Mouse (Mus musculus) CH12.LX (cell line): ENCODE measurements around the gene Fcer1g. TPM values are rescaled to one million over a fixed set of nuclear protein-coding genes. Genes with fewer than 3 reads are reported as not detected.

Experiments used
- DNase-seq: peaks from one replicate; pipeline ENCODE4 v3.0.0-alpha.2; 2013; ENCODE audit errors: extremely low read depth
- H3K27ac ChIP-seq: 2 replicates; pipeline ENCODE4 v1.5.1; 2012; ENCODE audit warnings: low read depth, mild to moderate bottlenecking, control low read depth, moderate library complexity; ENCODE audit not compliant: insufficient read depth
- H3K27me3 ChIP-seq: replicated peaks from 2 replicates; pipeline ENCODE3; 2012; ENCODE audit warnings: inconsistent platforms
- H3K36me3 ChIP-seq, 2 experiments: replicated peaks in 1 of 2; 2 replicates each; pipeline versions ENCODE3 to v1.6.1; 2012; ENCODE audit warnings: inconsistent platforms in 1 of 2, low read length in 1 of 2, mild to moderate bottlenecking in 1 of 2, mixed read lengths in 1 of 2, moderate library complexity in 1 of 2; ENCODE audit not compliant: control insufficient read depth in 1 of 2, insufficient read depth in 1 of 2
- H3K4me1 ChIP-seq, 2 experiments: 2 replicates each; pipeline ENCODE4 v1.6.1; 2012; ENCODE audit warnings: inconsistent platforms in 1 of 2, moderate library complexity in 1 of 2; ENCODE audit not compliant: insufficient read depth in 2 of 2, control insufficient read depth in 1 of 2
- H3K4me2 ChIP-seq: 2 replicates; pipeline ENCODE4 v1.6.1; 2012; ENCODE audit warnings: low read depth, mild to moderate bottlenecking, control low read depth; ENCODE audit not compliant: poor library complexity, insufficient read depth, severe bottlenecking
- H3K4me3 ChIP-seq, 3 experiments: fragments of 150-350 bp in 1 of 3; sonication (generic) in 1 of 3; replicated peaks in 1 of 3; 2 replicates each; pipeline versions ENCODE3 to v1.5.1; 2011 to 2012; ENCODE audit warnings: low read depth in 2 of 3, low read length in 2 of 3, mild to moderate bottlenecking in 2 of 3, moderate library complexity in 2 of 3, control low read depth in 1 of 3, improper control_type of control experiment in 1 of 3, inconsistent platforms in 1 of 3, mixed read lengths in 1 of 3; ENCODE audit not compliant: poor library complexity in 1 of 3
- H3K79me2 ChIP-seq: replicated peaks from 2 replicates; pipeline ENCODE4 v1.6.1; 2012; ENCODE audit warnings: mild to moderate bottlenecking, moderate library complexity; ENCODE audit not compliant: control insufficient read depth, poor library complexity, insufficient read depth, severe bottlenecking; ENCODE audit errors: extremely low read depth
- H3K9ac ChIP-seq: 2 replicates; pipeline ENCODE4 v1.6.1; 2012; ENCODE audit warnings: low read depth, mild to moderate bottlenecking, control low read depth, moderate library complexity; ENCODE audit not compliant: insufficient read depth
- H3K9me3 ChIP-seq: replicated peaks from 2 replicates; pipeline ENCODE3; 2012; ENCODE audit warnings: low read length, inconsistent platforms, mixed read lengths
- BHLHE40 ChIP-seq: IDR thresholded peaks from 2 replicates; pipeline ENCODE4 v1.6.1; 2011; ENCODE audit warnings: mild to moderate bottlenecking, low read depth, low read length, improper control_type of control experiment
- CHD1 ChIP-seq: IDR thresholded peaks from 2 replicates; pipeline ENCODE4 v1.6.1; 2012; ENCODE audit warnings: low read depth, low read length, improper control_type of control experiment, inconsistent platforms
- CHD2 ChIP-seq: IDR thresholded peaks from 2 replicates; pipeline ENCODE4 v1.6.1; 2011; ENCODE audit warnings: low read length, improper control_type of control experiment
- ELF1 ChIP-seq: IDR thresholded peaks from 2 replicates; pipeline ENCODE4 v1.6.1; 2014; ENCODE audit warnings: low read depth, mild to moderate bottlenecking, inconsistent platforms, low read length, improper control_type of control experiment
- EP300 ChIP-seq: IDR thresholded peaks from 2 replicates; pipeline ENCODE4 v1.6.1; 2011; ENCODE audit warnings: low read length, improper control_type of control experiment
- ETS1 ChIP-seq: conservative IDR thresholded peaks from 2 replicates; pipeline ENCODE4 v1.6.1; 2012; ENCODE audit warnings: low read depth, mild to moderate bottlenecking, inconsistent platforms, low read length, improper control_type of control experiment, moderate library complexity
- IRF4 ChIP-seq: IDR thresholded peaks from 2 replicates; pipeline ENCODE4 v1.6.1; 2014; ENCODE audit warnings: low read depth, mild to moderate bottlenecking, inconsistent platforms, low read length, improper control_type of control experiment
- JUND ChIP-seq: conservative IDR thresholded peaks from 2 replicates; pipeline ENCODE4 v1.6.1; 2011; ENCODE audit warnings: low read depth, low read length, improper control_type of control experiment
- KAT2A ChIP-seq: IDR thresholded peaks from 2 replicates; pipeline ENCODE4 v1.6.1; 2012; ENCODE audit warnings: low read length, improper control_type of control experiment, inconsistent platforms; ENCODE audit not compliant: insufficient replicate concordance
- MAFK ChIP-seq: IDR thresholded peaks from 2 replicates; pipeline ENCODE4 v1.6.1; 2011; ENCODE audit warnings: low read length, improper control_type of control experiment; ENCODE audit not compliant: insufficient replicate concordance
- MAZ ChIP-seq: IDR thresholded peaks from 2 replicates; pipeline ENCODE4 v1.6.1; 2012; ENCODE audit warnings: low read depth, mild to moderate bottlenecking, inconsistent platforms, low read length, improper control_type of control experiment, moderate library complexity
- MEF2A ChIP-seq: IDR thresholded peaks from 2 replicates; pipeline ENCODE4 v1.6.1; 2014; ENCODE audit warnings: low read depth, mild to moderate bottlenecking, inconsistent platforms, low read length, improper control_type of control experiment, borderline replicate concordance
- MXI1 ChIP-seq: IDR thresholded peaks from 2 replicates; pipeline ENCODE4 v1.6.1; 2011; ENCODE audit warnings: mild to moderate bottlenecking, low read depth, low read length, improper control_type of control experiment
- MYC ChIP-seq: IDR thresholded peaks from 2 replicates; pipeline ENCODE4 v1.6.1; 2011; ENCODE audit warnings: low read depth, mild to moderate bottlenecking, improper control_type of control experiment, low read length
- NELFE ChIP-seq: IDR thresholded peaks from 2 replicates; pipeline ENCODE4 v1.6.1; 2011; ENCODE audit warnings: low read depth, low read length, improper control_type of control experiment
- POLR2A ChIP-seq: IDR thresholded peaks from 2 replicates; pipeline ENCODE4 v1.6.1; 2011; ENCODE audit warnings: low read depth, mild to moderate bottlenecking, improper control_type of control experiment, low read length
- RAD21 ChIP-seq: IDR thresholded peaks from 2 replicates; pipeline ENCODE4 v1.6.1; 2011; ENCODE audit warnings: low read depth, mild to moderate bottlenecking, low read length, improper control_type of control experiment, moderate library complexity
- RCOR1 ChIP-seq: conservative IDR thresholded peaks from 2 replicates; pipeline ENCODE4 v1.6.1; 2012; ENCODE audit warnings: low read depth, mild to moderate bottlenecking, inconsistent platforms, low read length, improper control_type of control experiment
- SMC3 ChIP-seq: IDR thresholded peaks from 2 replicates; pipeline ENCODE4 v1.6.1; 2011; ENCODE audit warnings: low read depth, low read length, improper control_type of control experiment
- TCF12 ChIP-seq: IDR thresholded peaks from 2 replicates; pipeline ENCODE4 v1.6.1; 2014; ENCODE audit warnings: low read depth, mild to moderate bottlenecking, inconsistent platforms, low read length, improper control_type of control experiment
- UBTF ChIP-seq: IDR thresholded peaks from 2 replicates; pipeline ENCODE4 v1.6.1; 2012; ENCODE audit warnings: low read depth, mild to moderate bottlenecking, inconsistent platforms, low read length, improper control_type of control experiment, moderate library complexity
- USF1 ChIP-seq: IDR thresholded peaks from 2 replicates; pipeline ENCODE4 v1.6.1; 2014; ENCODE audit warnings: low read depth, mild to moderate bottlenecking, inconsistent platforms, low read length, improper control_type of control experiment
- USF2 ChIP-seq: conservative IDR thresholded peaks from 2 replicates; pipeline ENCODE4 v1.6.1; 2011; ENCODE audit warnings: low read depth, low read length, improper control_type of control experiment
- ZC3H11A ChIP-seq: IDR thresholded peaks from 2 replicates; pipeline ENCODE4 v1.6.1; 2012; ENCODE audit warnings: low read depth, mild to moderate bottlenecking, inconsistent platforms, low read length, improper control_type of control experiment
- ZKSCAN1 ChIP-seq: IDR thresholded peaks from 2 replicates; pipeline ENCODE4 v1.6.1; 2012; ENCODE audit warnings: low read depth, inconsistent platforms, low read length, improper control_type of control experiment, borderline replicate concordance
- ZMIZ1 ChIP-seq: IDR thresholded peaks from 2 replicates; pipeline ENCODE4 v1.6.1; 2012; ENCODE audit warnings: low read depth, mild to moderate bottlenecking, inconsistent platforms, low read length, improper control_type of control experiment
- ZNF384 ChIP-seq: IDR thresholded peaks from 2 replicates; pipeline ENCODE4 v1.6.1; 2012; ENCODE audit warnings: low read depth, low read length, improper control_type of control experiment, inconsistent platforms
- dilution Hi-C: fragments of 300-500 bp; cut with MboI; formaldehyde crosslinking; loops from 2 replicates; pipeline ENCODE4 v1.14.3; 2020; ENCODE audit warnings: low sequenced_read_pairs; ENCODE audit not compliant: extremely low pct_unique_long_range_greater_than_20kb, extremely low pct_ligation_motif_present
- in situ Hi-C: fragments of 300-500 bp; cut with MboI; formaldehyde crosslinking; loops from 3 replicates; pipeline ENCODE4 v1.14.3; 2019; ENCODE audit warnings: low sequenced_read_pairs, low pct_ligation_motif_present, low pct_unique_long_range_greater_than_20kb, mixed read lengths
- polyA plus RNA-seq: library from polyadenylated mRNA; unstranded; fragments of >175 nt; gene quantifications from 2 replicates; pipeline ENCODE4 v1.2.1, GENCODE M21; 2012; ENCODE audit warnings: low read depth; ENCODE audit not compliant: insufficient read length
- total RNA-seq, 2 experiments: library from RNA; depleted of rRNA; stranded (reverse); fragments of 300-350 nt in 1 of 2; fragments of >200 nt in 1 of 2; gene quantifications; 2 replicates each; pipeline ENCODE4 v1.2.3; 2012 to 2014

The Fcer1g gene
- total and polyA plus RNA-seq, 3 experiments = 10.1 to 51.2 (median 31.3) TPM

DNA sequence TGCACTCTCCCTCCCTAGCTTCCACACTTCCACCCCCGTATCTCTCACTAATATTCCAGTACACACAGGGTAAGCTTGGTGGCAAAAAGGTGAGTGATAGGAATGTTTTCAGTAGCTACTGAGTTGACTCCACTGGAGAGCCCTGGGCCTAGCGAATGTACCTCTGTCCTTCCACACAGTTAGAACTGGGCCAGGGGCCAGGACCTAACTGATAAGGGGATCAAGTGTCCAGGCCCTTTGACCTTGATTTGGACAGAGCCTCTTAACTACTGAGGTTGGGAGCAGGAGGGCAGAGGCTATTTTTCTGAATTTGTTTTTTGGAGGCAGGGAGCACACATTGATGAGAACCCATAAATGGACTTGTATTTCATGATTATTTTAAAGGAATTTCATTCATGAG lies 10.4 kb downstream of the Fcer1g start (continued):
- TF ChIP-seq ZNF384 = no peak

DNA sequence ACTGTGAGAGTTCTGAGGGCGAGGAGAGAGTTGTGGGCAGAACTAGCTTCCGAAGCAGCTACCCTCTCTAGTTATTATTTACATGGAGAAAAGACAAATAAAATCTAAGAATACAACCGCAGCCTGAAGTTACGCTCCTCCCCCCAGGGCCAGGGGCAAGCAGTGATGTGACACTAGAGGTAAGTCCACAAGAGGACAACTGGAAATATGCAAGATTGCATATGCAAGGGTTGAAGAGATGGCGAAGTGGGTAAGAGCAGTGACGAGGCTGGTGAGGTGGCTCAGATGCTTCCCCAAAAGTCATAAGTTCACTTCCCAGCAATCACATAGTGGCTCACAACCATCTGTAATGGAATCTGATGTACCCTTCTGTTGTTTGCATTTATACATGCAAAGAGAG lies 11.0 kb downstream of the Fcer1g start:
- Histone ChIP-seq H3K79me2 (no peaks in the 10 kb centered on the region), H3K36me3 (peaks cover 20 to 26% of the 10 kb centered on the region in 2 experiments), H3K27ac (no peak overlapping the region), H3K27me3 (no peaks in the 10 kb centered on the region), H3K4me3 (peak overlapping the region in 2 of 3 experiments; percentile 39 to 67), H3K9me3 (no peaks in the 10 kb centered on the region), H3K4me2 (peak overlapping the region; percentile 61), H3K9ac (peak overlapping the region; percentile 73), H3K4me1 (peaks cover 7 to 28% of the 10 kb centered on the region in 2 experiments; a peak in 3 of 4 replicates)
- DNase-seq = no peak
- in situ Hi-C loops = loop anchor here (5.0 to 10.0 kb wide), 2 partner anchors 111 to 328 kb away; partner anchors contain the start of gene Cfap126
- TF ChIP-seq EP300 (no peak), USF2 (no peak), USF1 (no peak), ZKSCAN1 (no peak), MYC (no peak), CHD2 (no peak), MAZ (no peak)
- dilution Hi-C loops = no loop called here

DNA sequence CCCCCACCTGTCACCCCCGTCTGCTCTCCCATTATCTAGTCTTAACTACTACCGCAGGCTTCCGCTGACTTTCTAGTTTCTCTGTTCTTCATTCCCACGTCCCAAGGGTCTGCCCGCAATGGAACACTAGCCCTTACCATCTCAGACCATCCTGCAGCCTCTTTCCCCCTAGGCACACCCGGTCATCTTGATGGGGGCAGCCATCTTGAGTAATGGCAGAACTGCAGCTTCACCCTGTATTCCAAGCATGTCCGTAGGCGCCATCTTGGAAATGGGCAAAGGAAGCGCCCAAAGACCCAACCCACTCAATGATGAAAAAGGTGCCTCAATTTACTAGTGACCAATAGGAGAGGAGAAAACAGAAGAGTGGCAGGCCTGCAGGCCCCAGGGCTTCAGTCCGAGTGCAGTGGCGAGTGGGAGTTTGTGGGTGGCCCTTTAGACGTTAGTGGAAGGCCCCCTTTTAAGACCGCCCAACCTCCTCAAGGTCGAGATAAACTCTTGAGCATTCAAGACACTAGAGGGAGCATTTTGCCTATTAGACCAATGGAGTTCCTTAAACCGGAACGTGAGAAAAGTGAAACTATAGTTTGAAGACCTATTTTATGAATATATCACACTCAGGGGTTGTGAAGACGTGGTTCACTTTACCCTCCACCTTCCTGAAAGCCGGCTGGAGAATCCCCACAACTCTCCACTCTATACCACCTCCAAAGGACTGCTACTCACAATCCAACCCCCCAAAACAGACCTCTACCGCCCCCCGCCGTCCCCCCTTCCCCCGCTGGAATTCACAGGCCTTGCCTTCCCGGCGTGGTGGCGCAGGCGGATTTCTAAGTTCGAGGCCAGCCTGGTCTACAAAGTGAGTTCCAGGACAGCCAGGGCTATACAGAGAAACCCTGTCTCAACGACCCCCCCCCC lies 11.7 kb downstream of the Fcer1g start, which contains the start of gene Tomm40l:
Tomm40l (minus strand) TSS at position 277 of the 918 bp plus-strand sequence.
- in situ Hi-C loops = loop anchor here (5.0 to 10.0 kb wide), 2 partner anchors 110 to 328 kb away; partner anchors contain the start of gene Cfap126
- no peaks in the 10 kb centered on the region for H3K27me3 ChIP-seq
- H3K27ac ChIP-seq = no peak within 1 kb of the TSS
- H3K4me1 ChIP-seq = peaks cover 7 to 28% of the 10 kb centered on the region in 2 experiments; a peak in 3 of 4 replicates
- no peaks in the 10 kb centered on the region for H3K79me2 ChIP-seq
- peak within 1 kb of the TSS; percentile 93 for H3K4me2 ChIP-seq
- H3K36me3 ChIP-seq = peaks cover 20 to 33% of the 10 kb centered on the region in 2 experiments
- H3K4me3 ChIP-seq = peak within 1 kb of the TSS; percentile 67 to 89 (median 69)
- DNase-seq = peak; percentile 99
- dilution Hi-C loops = no loop called here
- H3K9me3 ChIP-seq = no peaks in the 10 kb centered on the region
- peak within 1 kb of the TSS; percentile 80 for H3K9ac ChIP-seq
- TF ChIP-seq IRF4 (peak; percentile 64; the same call in 1 of the 2 replicates), UBTF (no peak), POLR2A (peak; percentile 74), JUND (no peak), CHD1 (no peak), EP300 (no peak), SMC3 (peak; percentile 82), BHLHE40 (peak; percentile 93), ZC3H11A (no peak; the same call in 1 of the 2 replicates), USF2 (no peak), TCF12 (peak; percentile 90), USF1 (no peak), ETS1 (no peak), ZMIZ1 (no peak; the same call in 1 of the 2 replicates), MAFK (no peak), MXI1 (peak; percentile 85), ELF1 (peak; percentile 75), CHD2 (0 out of 2 replicates have a peak, but pooled peaks have one; percentile 36), RAD21 (peak; percentile 85), MEF2A (peak; percentile 25; the same call in 1 of the 2 replicates), KAT2A (peak; percentile 91; the same call in 1 of the 2 replicates), RCOR1 (peak; percentile 99), ZNF384 (no peak), NELFE (peak; percentile 78)
